Mouse (Mus musculus): ENCODE data around the gene Sik2. TPM values are rescaled to one million over a fixed set of nuclear protein-coding genes. Genes with fewer than 3 reads are reported as not detected.

The Sik2 gene
- polyA plus RNA-seq (2017; shearing (Covaris generic)): 10 to 100 TPM; 31.6 to 37.1 TPM

DNA sequence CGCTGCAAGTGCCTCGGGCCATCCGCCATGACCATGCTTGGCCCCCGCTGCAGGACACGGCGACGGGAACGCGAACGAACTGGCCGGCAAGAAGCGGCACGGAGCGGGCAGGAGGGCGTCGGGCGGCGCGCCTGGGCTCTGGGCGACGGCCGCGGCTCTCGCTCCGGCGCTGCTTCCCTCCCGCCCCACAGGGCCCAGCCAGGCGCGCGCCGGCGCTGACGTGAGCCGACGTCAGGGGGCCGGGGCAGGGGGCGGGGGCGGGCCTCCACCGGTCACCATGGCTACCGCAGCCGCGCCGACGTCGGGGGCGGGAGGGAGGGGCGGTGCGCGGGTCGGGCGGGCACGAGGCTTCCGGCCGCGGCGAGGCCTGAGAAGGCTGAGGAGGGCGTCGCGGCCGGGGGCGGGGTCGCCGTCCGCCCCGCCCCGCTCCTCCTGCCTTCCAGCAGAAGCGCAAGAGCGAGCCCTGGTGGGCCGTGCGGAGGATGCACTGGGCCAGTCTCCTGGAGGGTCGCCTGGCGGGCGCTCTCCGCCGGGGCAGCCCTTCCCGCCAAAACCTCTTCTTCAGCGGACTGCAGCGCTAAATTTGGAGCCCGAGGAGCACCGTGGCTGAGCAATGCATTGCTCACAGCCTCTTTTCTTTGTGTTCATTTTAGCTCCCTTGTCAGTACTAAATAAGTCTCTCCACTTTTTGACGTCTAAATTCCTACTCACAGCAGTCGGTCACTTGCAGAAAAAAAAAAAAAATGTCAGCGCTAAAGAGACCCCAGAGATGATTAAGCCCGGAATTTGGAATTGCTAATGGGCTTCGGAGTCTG lies at the start of gene Sik2:
Gene Sik2 (minus strand): TSS at position 233 of the 815 bp plus-strand sequence.

GRCm38 (mm10) chr9:50845081-50845480 lies 163.8 kb downstream of the Sik2 start, which contains the start of gene Ppp2r1b:
TSS of gene Ppp2r1b (plus strand) at chr9:50845301.

Other genes starting within 250 kb of the Sik2 start
- gene Fdxacb1, start 240.8 kb downstream of the Sik2 start, polyA plus RNA-seq (2017; shearing (Covaris generic)): 1 to 10 TPM; 4.7 to 9.9 TPM
- gene Alg9, start 234.1 kb downstream of the Sik2 start, polyA plus RNA-seq (2017; shearing (Covaris generic)): 10 to 100 TPM; 22.4 to 27.9 TPM
- 10 to 100 TPM in 1 of 2 experiments, 1 to 10 TPM in 1; 7.2 to 16.3 TPM for gene 1110032A03Rik, start 233.6 kb downstream of the Sik2 start, polyA plus RNA-seq (2017; shearing (Covaris generic))
- gene Ppp2r1b, start 163.8 kb downstream of the Sik2 start, polyA plus RNA-seq (2017; shearing (Covaris generic)): 10 to 100 TPM; 60.9 to 81.3 TPM
- under 1 TPM; 0.22 to 0.38 TPM for gene Btg4, start 51.8 kb upstream of the Sik2 start, polyA plus RNA-seq (2017; shearing (Covaris generic))
- not detected for gene Layn, start 68.0 kb upstream of the Sik2 start, polyA plus RNA-seq (2017; shearing (Covaris generic))
- not detected for gene 4833427G06Rik, start 93.0 kb upstream of the Sik2 start, polyA plus RNA-seq (2017; shearing (Covaris generic))
- gene Gm32742, start 156.4 kb upstream of the Sik2 start, polyA plus RNA-seq (2017; shearing (Covaris generic)): not detected
- 10 to 100 TPM in 1 of 2 experiments, 1 to 10 TPM in 1; 3.8 to 13.5 TPM for gene Pou2af1, start 204.6 kb upstream of the Sik2 start, polyA plus RNA-seq (2017; shearing (Covaris generic))

All from inflammation-experienced regulatory T-cells (primary cell).